Mouse (Mus musculus) myocyte (in vitro differentiated cells): ENCODE measurements around the gene Cdh15.

Experiments used
- CEBPB ChIP-seq: IDR thresholded peaks from 2 replicates; pipeline ENCODE4 v1.6.1; 2011; ENCODE audit warnings: mild to moderate bottlenecking, moderate library complexity; ENCODE audit not compliant: poor library complexity, insufficient read depth, severe bottlenecking
- MAX ChIP-seq: IDR thresholded peaks from one replicate; pipeline ENCODE4 v1.6.1; 2011; ENCODE audit warnings: low read depth, mild to moderate bottlenecking, control low read depth
- MYOD1 ChIP-seq, 3 experiments: IDR thresholded peaks; one replicate each; pipeline ENCODE4 v1.6.1; 2011; ENCODE audit warnings: control low read depth in 2 of 3, low read depth in 2 of 3, mild to moderate bottlenecking in 2 of 3, moderate library complexity in 1 of 3; ENCODE audit not compliant: insufficient read length in 2 of 3, control insufficient read depth in 1 of 3
- MYOG ChIP-seq, 3 experiments: IDR thresholded peaks; one replicate each; pipeline ENCODE4 v1.6.1; 2011; ENCODE audit warnings: control low read depth in 2 of 3, low read depth in 2 of 3, mild to moderate bottlenecking in 2 of 3; ENCODE audit not compliant: insufficient read length in 2 of 3, control insufficient read depth in 1 of 3, insufficient read depth in 1 of 3
- POLR2A ChIP-seq: IDR thresholded peaks from one replicate; pipeline ENCODE4 v1.6.1; 2011; ENCODE audit warnings: low read depth, mild to moderate bottlenecking, control low read depth, moderate library complexity; ENCODE audit not compliant: insufficient read length
- POLR2AphosphoS2 ChIP-seq: IDR thresholded peaks from one replicate; pipeline ENCODE4 v1.6.1; 2011; ENCODE audit warnings: low read depth, control low read depth; ENCODE audit not compliant: insufficient read length

DNA sequence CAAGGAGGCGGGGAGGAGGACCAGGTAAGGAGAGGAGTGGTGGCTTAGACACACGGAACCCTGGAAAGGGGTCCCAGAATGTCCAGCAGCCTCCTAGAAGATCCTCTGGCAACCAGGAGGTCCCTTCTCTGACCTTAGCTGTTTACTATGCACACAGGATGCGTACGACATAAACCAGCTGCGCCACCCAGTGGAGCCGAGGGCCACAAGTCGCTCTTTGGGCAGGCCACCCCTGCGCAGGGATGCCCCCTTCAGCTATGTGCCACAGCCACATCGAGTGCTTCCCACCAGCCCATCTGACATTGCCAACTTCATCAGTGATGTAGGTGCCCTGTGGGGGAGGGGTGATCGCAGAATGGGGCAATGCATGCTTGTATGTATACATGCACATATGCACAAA is 17.7 kb downstream of the Cdh15 start:
- TF ChIP-seq MAX (no peak), POLR2AphosphoS2 (peak; percentile 9), POLR2A (no peak), CEBPB (no peak), MYOD1 (IDR thresholded peaks at IDR 0.05; ENCODE audit: control insufficient read depth in 1 of 3, insufficient read length in 2 of 3, low read depth in 2 of 3) (no peak), MYOG (IDR thresholded peaks at IDR 0.05; ENCODE audit: control insufficient read depth in 1 of 3, insufficient read depth in 1 of 3, insufficient read length in 2 of 3, low read depth in 2 of 3) (no peak)
